In genomic region chr3:101300271-101301071, GRCm38 (mm10) we compare ENCODE assay signal across 8 mouse cellular contexts. TPM values are rescaled to one million over a fixed set of nuclear protein-coding genes. Genes with fewer than 3 reads are reported as not detected.
DNase-seq lines count a peak whose midpoint lies in the region; ATAC-seq lines count a peak whose summit lies in the region.

No protein-coding gene starts in this region.

- H3K36me3 ChIP-seq in lung, embryonic 15.5 days, result no peaks in the 10 kb centered on the region
- H3K36me3 ChIP-seq in embryonic facial prominence, embryonic 12.5 days, result no peaks in the 10 kb centered on the region

- DNase-seq in lung, postnatal 36 days, result no peak
- peak; percentile 47 for DNase-seq in heart, postnatal 4 days
- DNase-seq in left cerebral cortex, postnatal 25 days (ENCODE audit: low spot score in 2 of 2), result peak; percentile 56 to 67
- DNase-seq in naive thymus-derived CD4-positive, alpha-beta T cell, adult 2 months (ENCODE audit: low read depth), result peak; percentile 69
- no peak for DNase-seq in ovary, postnatal 14 days (ENCODE audit: low spot score)
- no peak for DNase-seq in urinary bladder, postnatal 10 days (ENCODE audit: low spot score)

- H3K9me3 ChIP-seq in lung, embryonic 15.5 days, result no peaks in the 10 kb centered on the region
- H3K9me3 ChIP-seq in embryonic facial prominence, embryonic 12.5 days, result no peaks in the 10 kb centered on the region

- no peak for ATAC-seq in lung, embryonic 15.5 days (ENCODE audit: borderline replicate concordance, extremely low read depth, low FRiP score, low TSS enrichment)
- ATAC-seq in embryonic facial prominence, embryonic 12.5 days (ENCODE audit: insufficient number of reproducible peaks, insufficient read depth, low FRiP score, low TSS enrichment), result no peak

- intact Hi-C loops in left cerebral cortex, postnatal 25 days (cut with DNase I), result loop anchor here (5.0 kb wide), 2 partner anchors 72 to 512 kb away; no protein-coding TSS in a partner anchor

- H3K4me3 ChIP-seq in lung, embryonic 15.5 days, result peak overlapping the region; percentile 9; the same call in 1 of the 2 replicates
- no peak overlapping the region for H3K4me3 ChIP-seq in embryonic facial prominence, embryonic 12.5 days

- H3K4me1 ChIP-seq in lung, embryonic 15.5 days, result peaks cover 15% of the 10 kb centered on the region; the same call in 1 of the 2 replicates
- peaks cover 36% of the 10 kb centered on the region for H3K4me1 ChIP-seq in embryonic facial prominence, embryonic 12.5 days

- H3K27me3 ChIP-seq in lung, embryonic 15.5 days, result no peaks in the 10 kb centered on the region; the same call in 1 of the 2 replicates
- no peaks in the 10 kb centered on the region for H3K27me3 ChIP-seq in embryonic facial prominence, embryonic 12.5 days

- WGBS in lung, embryonic 15.5 days, result 21% methylated on average over 23 of the region's 23 CpGs
- 20% methylated on average over 23 of the region's 23 CpGs for WGBS in embryonic facial prominence, embryonic 12.5 days

- H3K4me2 ChIP-seq in lung, embryonic 15.5 days, result peak overlapping the region; percentile 41
- peak overlapping the region; percentile 44 for H3K4me2 ChIP-seq in embryonic facial prominence, embryonic 12.5 days (replicated peaks)

- H3K27ac ChIP-seq in lung, embryonic 15.5 days, result no peak overlapping the region
- H3K27ac ChIP-seq in embryonic facial prominence, embryonic 12.5 days, result peak overlapping the region; percentile 7; the same call in 1 of the 2 replicates

- H3K9ac ChIP-seq in lung, embryonic 15.5 days, result peak overlapping the region; percentile 17; the same call in 1 of the 2 replicates
- H3K9ac ChIP-seq in embryonic facial prominence, embryonic 12.5 days, result 0 out of 2 replicates have a peak overlapping the region, but pooled peaks have one; percentile 0

RNA-seq across cellular contexts. Expression of gene Cd2, which starts 12.7 kb away (rescaled TPM):
- polyA plus RNA-seq in lung, embryonic 15.5 days (2015; fragmentation: Nextera tagmentation; extraction: Ambion mirVana), result 0.62 and 0.81 TPM in 2 replicates
- polyA plus RNA-seq in embryonic facial prominence, embryonic 12.5 days (2016; fragmentation: Nextera tagmentation; extraction: Ambion mirVana), result not detected in 2 replicates
- total RNA-seq in heart, postnatal 4 days (2021), result under 1 TPM; 0.24 to 0.38 TPM
- total RNA-seq in left cerebral cortex, postnatal 25 days (2021), result not detected

Comparison
In these comparisons a context has a peak if more than half of its experiments do, and no peak if none do; other contexts are left out.
1. DNase-seq: peak in heart, postnatal 4 days (single experiment), left cerebral cortex, postnatal 25 days (2 of 2) and naive thymus-derived CD4-positive, alpha-beta T cell, adult 2 months (single experiment); none in lung, postnatal 36 days (single experiment), ovary, postnatal 14 days (single experiment) and urinary bladder, postnatal 10 days (single experiment).